Mouse (Mus musculus): ENCODE data around the gene Tjp2.

DNA sequence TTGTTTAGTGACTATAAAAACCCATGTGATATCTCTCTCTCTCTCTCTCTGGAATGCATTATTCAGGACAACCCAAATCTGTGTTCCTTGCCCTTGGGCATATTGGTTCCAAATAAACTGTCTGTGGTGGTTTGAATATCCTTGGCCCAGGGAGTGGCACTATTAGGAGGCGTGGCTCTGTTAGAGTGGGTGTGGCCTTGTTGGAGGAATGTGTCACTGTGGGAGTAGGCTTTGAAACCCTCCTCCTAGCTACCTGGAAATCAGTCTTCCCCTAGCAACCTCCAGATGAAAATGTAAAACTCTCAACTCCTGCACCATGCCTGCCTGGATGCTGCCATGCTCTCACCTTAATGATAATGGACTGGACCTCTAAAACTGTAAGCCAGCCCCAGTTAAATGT lies 16.9 kb downstream of the Tjp2 start:
- TF ChIP-seq CTCF (IDR thresholded peaks at IDR 0.05; ENCODE audit: extremely low read depth, insufficient read depth, insufficient read length, insufficient replicate concordance) (no peak), POLR2A (IDR thresholded peaks at IDR 0.05; ENCODE audit: low read depth, low read length) (no peak)

Data from spleen, adult 2 months (tissue).